Mouse (Mus musculus): Measurements from ENCODE around the gene Gm49396. TPM values are rescaled to one million over a fixed set of nuclear protein-coding genes. Genes with fewer than 3 reads are reported as not detected.

Gm49396 gene
- polyA plus RNA-seq, 2 experiments: 5.0 to 7.3 TPM

GRCm38 (mm10) chr7:30613529-30614112, 50.5 kb downstream of the Gm49396 start:
- Histone ChIP-seq H3K4me1 (ENCODE audit: control insufficient read depth, insufficient read depth, low read length) (no peaks in the 10 kb centered on the region), H3K9ac (ENCODE audit: low read depth, low read length, severe bottlenecking) (no peak overlapping the region)
- peak; percentile 34 for DNase-seq (ENCODE audit: low spot score)

GRCm38 (mm10) chr7:30614454-30614853, 51.3 kb downstream of the Gm49396 start:
- ATAC-seq (ENCODE audit: low FRiP score, low read depth) (no peak), DNase-seq (ENCODE audit: low spot score) (no peak)
- H3K9ac ChIP-seq (ENCODE audit: low read depth, low read length, severe bottlenecking): no peak overlapping the region
- H3K36me3 ChIP-seq (ENCODE audit: control insufficient read depth, insufficient read depth, low read length): peaks cover 37% of the 10 kb centered on the region
- H3K27me3 ChIP-seq (ENCODE audit: control insufficient read depth, insufficient read depth, low read length): no peaks in the 10 kb centered on the region
- TF ChIP-seq POLR2A (IDR thresholded peaks at IDR 0.05; ENCODE audit: borderline replicate concordance, extremely low read depth, insufficient read depth, insufficient read length): no peak
- no peak overlapping the region for H3K4me3 ChIP-seq (replicated peaks; ENCODE audit: low read length)
- WGBS: 82% methylated on average over 2 of the region's 2 CpGs
- no peak overlapping the region for H3K27ac ChIP-seq (replicated peaks; ENCODE audit: low read depth, low read length)
- H3K4me2 ChIP-seq (replicated peaks; ENCODE audit: low read depth, low read length, severe bottlenecking): no peak overlapping the region
- H3K4me1 ChIP-seq (ENCODE audit: control insufficient read depth, insufficient read depth, low read length): no peaks in the 10 kb centered on the region
- no peaks in the 10 kb centered on the region for H3K9me3 ChIP-seq (ENCODE audit: control insufficient read depth, low read length)

More at GRCm38 (mm10) chr7:30613529-30614112, 50.5 kb downstream of the Gm49396 start:
- H3K27me3 ChIP-seq (ENCODE audit: control insufficient read depth, insufficient read depth, low read length): no peaks in the 10 kb centered on the region
- H3K27ac ChIP-seq (replicated peaks; ENCODE audit: low read depth, low read length): no peak overlapping the region
- H3K4me3 ChIP-seq (replicated peaks; ENCODE audit: low read length): no peak overlapping the region
- ATAC-seq (ENCODE audit: low FRiP score, low read depth): no peak
- no peak for TF ChIP-seq POLR2A (IDR thresholded peaks at IDR 0.05; ENCODE audit: borderline replicate concordance, extremely low read depth, insufficient read depth, insufficient read length)
- no peak overlapping the region for H3K4me2 ChIP-seq (replicated peaks; ENCODE audit: low read depth, low read length, severe bottlenecking)
- H3K36me3 ChIP-seq (ENCODE audit: control insufficient read depth, insufficient read depth, low read length): peaks cover 28% of the 10 kb centered on the region
- no peaks in the 10 kb centered on the region for H3K9me3 ChIP-seq (ENCODE audit: control insufficient read depth, low read length)
- 21% methylated on average over 14 of the region's 14 CpGs for WGBS

- no peak overlapping the region for H3K4me3 ChIP-seq (replicated peaks; ENCODE audit: low read length)
- no peaks in the 10 kb centered on the region for H3K27me3 ChIP-seq (ENCODE audit: control insufficient read depth, insufficient read depth, low read length)
- no peak overlapping the region for H3K27ac ChIP-seq (replicated peaks; ENCODE audit: low read depth, low read length)
- H3K36me3 ChIP-seq (ENCODE audit: control insufficient read depth, insufficient read depth, low read length): peaks cover 40% of the 10 kb centered on the region
- H3K4me2 ChIP-seq (replicated peaks; ENCODE audit: low read depth, low read length, severe bottlenecking): no peak overlapping the region
- no peaks in the 10 kb centered on the region for H3K9me3 ChIP-seq (ENCODE audit: control insufficient read depth, low read length)
- no peak overlapping the region for H3K9ac ChIP-seq (ENCODE audit: low read depth, low read length, severe bottlenecking)
- DNase-seq (ENCODE audit: low spot score) (no peak), ATAC-seq (ENCODE audit: low FRiP score, low read depth) (no peak)
- WGBS: 64% methylated on average over 5 of the region's 5 CpGs
- TF ChIP-seq POLR2A (IDR thresholded peaks at IDR 0.05; ENCODE audit: borderline replicate concordance, extremely low read depth, insufficient read depth, insufficient read length): no peak
- H3K4me1 ChIP-seq (ENCODE audit: control insufficient read depth, insufficient read depth, low read length): no peaks in the 10 kb centered on the region
Measured at GRCm38 (mm10) chr7:30615049-30615760, 52.1 kb downstream of the Gm49396 start.

Small RNAs within 50 kb of the gene (microRNA-seq; reads per million reads assigned to microRNA genes)
- gene Gm38670 (1.4 reads per million), gene Mir3569 (not detected)

Other genes with a start within 250 kb of the Gm49396 start
Only the 30 nearest of the 33 such genes appear.
- gene Lrfn3, start 200.6 kb upstream of the Gm49396 start, polyA plus RNA-seq (2012; rRNA removed): 11.5 and 17.7 TPM in 2 replicates
- 6.3 and 6.9 TPM in 2 replicates for gene Lrfn3, start 200.6 kb upstream of the Gm49396 start, polyA plus RNA-seq (2014; fragmentation: Nextera tagmentation; extraction: Ambion mirVana)
- gene Tyrobp, start 149.6 kb upstream of the Gm49396 start, polyA plus RNA-seq (2012; rRNA removed): 54.2 and 79.2 TPM in 2 replicates
- gene Tyrobp, start 149.6 kb upstream of the Gm49396 start, polyA plus RNA-seq (2014; fragmentation: Nextera tagmentation; extraction: Ambion mirVana): 69.8 and 84.7 TPM in 2 replicates
- 1.9 and 2.2 TPM in 2 replicates for gene Hcst, start 143.5 kb upstream of the Gm49396 start, polyA plus RNA-seq (2012; rRNA removed)
- 0.70 and 3.0 TPM in 2 replicates for gene Hcst, start 143.5 kb upstream of the Gm49396 start, polyA plus RNA-seq (2014; fragmentation: Nextera tagmentation; extraction: Ambion mirVana)
- 3.0 and 3.5 TPM in 2 replicates for gene Nfkbid, start 141.6 kb upstream of the Gm49396 start, polyA plus RNA-seq (2012; rRNA removed)
- gene Nfkbid, start 141.6 kb upstream of the Gm49396 start, polyA plus RNA-seq (2014; fragmentation: Nextera tagmentation; extraction: Ambion mirVana): 1.7 and 2.2 TPM in 2 replicates
- gene Aplp1, start 117.8 kb upstream of the Gm49396 start, polyA plus RNA-seq (2012; rRNA removed): 41.9 and 55.5 TPM in 2 replicates
- gene Aplp1, start 117.8 kb upstream of the Gm49396 start, polyA plus RNA-seq (2014; fragmentation: Nextera tagmentation; extraction: Ambion mirVana): 31.4 and 37.4 TPM in 2 replicates
- gene Kirrel2, start 105.7 kb upstream of the Gm49396 start, polyA plus RNA-seq (2012; rRNA removed): 0.06 and 0.13 TPM in 2 replicates
- gene Kirrel2, start 105.7 kb upstream of the Gm49396 start, polyA plus RNA-seq (2014; fragmentation: Nextera tagmentation; extraction: Ambion mirVana): 0.07 TPM in 1 of 2 replicates, not detected in the other
- 0.03 and 0.06 TPM in 2 replicates for gene Nphs1, start 105.0 kb upstream of the Gm49396 start, polyA plus RNA-seq (2012; rRNA removed)
- 0.14 and 0.23 TPM in 2 replicates for gene Nphs1, start 105.0 kb upstream of the Gm49396 start, polyA plus RNA-seq (2014; fragmentation: Nextera tagmentation; extraction: Ambion mirVana)
- gene Prodh2, start 69.7 kb upstream of the Gm49396 start, polyA plus RNA-seq (2012; rRNA removed): 0.04 and 0.11 TPM in 2 replicates
- not detected in 2 replicates for gene Prodh2, start 69.7 kb upstream of the Gm49396 start, polyA plus RNA-seq (2014; fragmentation: Nextera tagmentation; extraction: Ambion mirVana)
- 66.1 and 91.7 TPM in 2 replicates for gene Arhgap33, start 28.3 kb upstream of the Gm49396 start, polyA plus RNA-seq (2012; rRNA removed)
- 9.7 and 14.2 TPM in 2 replicates for gene Arhgap33, start 28.3 kb upstream of the Gm49396 start, polyA plus RNA-seq (2014; fragmentation: Nextera tagmentation; extraction: Ambion mirVana)
- gene Hspb6, start 11.2 kb upstream of the Gm49396 start, polyA plus RNA-seq (2012; rRNA removed): 15.4 and 18.6 TPM in 2 replicates
- 15.7 and 16.8 TPM in 2 replicates for gene Hspb6, start 11.2 kb upstream of the Gm49396 start, polyA plus RNA-seq (2014; fragmentation: Nextera tagmentation; extraction: Ambion mirVana)
- 31.8 and 47.3 TPM in 2 replicates for gene Proser3, start 11.0 kb upstream of the Gm49396 start, polyA plus RNA-seq (2012; rRNA removed)
- gene Proser3, start 11.0 kb upstream of the Gm49396 start, polyA plus RNA-seq (2014; fragmentation: Nextera tagmentation; extraction: Ambion mirVana): 9.4 and 10.8 TPM in 2 replicates
- gene Lin37, start 3.5 kb upstream of the Gm49396 start, polyA plus RNA-seq (2012; rRNA removed): 35.8 and 38.7 TPM in 2 replicates
- 38.5 and 45.8 TPM in 2 replicates for gene Lin37, start 3.5 kb upstream of the Gm49396 start, polyA plus RNA-seq (2014; fragmentation: Nextera tagmentation; extraction: Ambion mirVana)
- gene U2af1l4, start within 50 bp of the Gm49396 start, polyA plus RNA-seq (2012; rRNA removed): 71.8 and 75.8 TPM in 2 replicates
- gene U2af1l4, start within 50 bp of the Gm49396 start, polyA plus RNA-seq (2014; fragmentation: Nextera tagmentation; extraction: Ambion mirVana): 95.6 and 99.2 TPM in 2 replicates
- gene Psenen, start 283 bp downstream of the Gm49396 start, polyA plus RNA-seq (2012; rRNA removed): 141 and 161 TPM in 2 replicates
- 136 and 137 TPM in 2 replicates for gene Psenen, start 283 bp downstream of the Gm49396 start, polyA plus RNA-seq (2014; fragmentation: Nextera tagmentation; extraction: Ambion mirVana)
- 5.2 and 6.0 TPM in 2 replicates for gene Igflr1, start 2.1 kb downstream of the Gm49396 start, polyA plus RNA-seq (2012; rRNA removed)
- 1.7 and 4.9 TPM in 2 replicates for gene Igflr1, start 2.1 kb downstream of the Gm49396 start, polyA plus RNA-seq (2014; fragmentation: Nextera tagmentation; extraction: Ambion mirVana)
- gene Kmt2b, start 25.4 kb downstream of the Gm49396 start, polyA plus RNA-seq (2012; rRNA removed): 62.0 and 73.8 TPM in 2 replicates
- gene Kmt2b, start 25.4 kb downstream of the Gm49396 start, polyA plus RNA-seq (2014; fragmentation: Nextera tagmentation; extraction: Ambion mirVana): 13.1 and 15.4 TPM in 2 replicates
- 0.51 and 0.55 TPM in 2 replicates for gene Zbtb32, start 35.6 kb downstream of the Gm49396 start, polyA plus RNA-seq (2012; rRNA removed)
- gene Zbtb32, start 35.6 kb downstream of the Gm49396 start, polyA plus RNA-seq (2014; fragmentation: Nextera tagmentation; extraction: Ambion mirVana): 0.62 and 0.67 TPM in 2 replicates
- 4.7 and 5.7 TPM in 2 replicates for gene Upk1a, start 49.5 kb downstream of the Gm49396 start, polyA plus RNA-seq (2012; rRNA removed)
- gene Upk1a, start 49.5 kb downstream of the Gm49396 start, polyA plus RNA-seq (2014; fragmentation: Nextera tagmentation; extraction: Ambion mirVana): 1.2 and 1.7 TPM in 2 replicates
- gene Cox6b1, start 62.8 kb downstream of the Gm49396 start, polyA plus RNA-seq (2012; rRNA removed): 607 and 677 TPM in 2 replicates
- 799 and 875 TPM in 2 replicates for gene Cox6b1, start 62.8 kb downstream of the Gm49396 start, polyA plus RNA-seq (2014; fragmentation: Nextera tagmentation; extraction: Ambion mirVana)
- 0.17 TPM in 1 of 2 replicates, not detected in the other for gene Etv2, start 72.5 kb downstream of the Gm49396 start, polyA plus RNA-seq (2012; rRNA removed)
- 0.19 TPM in 1 of 2 replicates, not detected in the other for gene Etv2, start 72.5 kb downstream of the Gm49396 start, polyA plus RNA-seq (2014; fragmentation: Nextera tagmentation; extraction: Ambion mirVana)
- gene Rbm42, start 87.0 kb downstream of the Gm49396 start, polyA plus RNA-seq (2012; rRNA removed): 68.1 and 87.7 TPM in 2 replicates
- 107 and 113 TPM in 2 replicates for gene Rbm42, start 87.0 kb downstream of the Gm49396 start, polyA plus RNA-seq (2014; fragmentation: Nextera tagmentation; extraction: Ambion mirVana)
- 38.8 and 45.0 TPM in 2 replicates for gene Haus5, start 101.7 kb downstream of the Gm49396 start, polyA plus RNA-seq (2012; rRNA removed)
- gene Haus5, start 101.7 kb downstream of the Gm49396 start, polyA plus RNA-seq (2014; fragmentation: Nextera tagmentation; extraction: Ambion mirVana): 35.0 and 35.6 TPM in 2 replicates
- gene Pmis2, start 108.3 kb downstream of the Gm49396 start, polyA plus RNA-seq (2012; rRNA removed): not detected in 2 replicates
- not detected in 2 replicates for gene Pmis2, start 108.3 kb downstream of the Gm49396 start, polyA plus RNA-seq (2014; fragmentation: Nextera tagmentation; extraction: Ambion mirVana)
- 0.44 TPM in 1 of 2 replicates, not detected in the other for gene 2200002J24Rik, start 135.6 kb downstream of the Gm49396 start, polyA plus RNA-seq (2012; rRNA removed)
- 0.51 TPM in 1 of 2 replicates, not detected in the other for gene 2200002J24Rik, start 135.6 kb downstream of the Gm49396 start, polyA plus RNA-seq (2014; fragmentation: Nextera tagmentation; extraction: Ambion mirVana)
- gene Atp4a, start 148.9 kb downstream of the Gm49396 start, polyA plus RNA-seq (2012; rRNA removed): 0.89 and 1.0 TPM in 2 replicates
- 0.30 and 0.48 TPM in 2 replicates for gene Atp4a, start 148.9 kb downstream of the Gm49396 start, polyA plus RNA-seq (2014; fragmentation: Nextera tagmentation; extraction: Ambion mirVana)
- gene Tmem147, start 166.2 kb downstream of the Gm49396 start, polyA plus RNA-seq (2012; rRNA removed): 178 and 233 TPM in 2 replicates
- 221 and 231 TPM in 2 replicates for gene Tmem147, start 166.2 kb downstream of the Gm49396 start, polyA plus RNA-seq (2014; fragmentation: Nextera tagmentation; extraction: Ambion mirVana)
- not detected in 2 replicates for gene Gapdhs, start 180.3 kb downstream of the Gm49396 start, polyA plus RNA-seq (2012; rRNA removed)
- 0.75 TPM in 1 of 2 replicates, not detected in the other for gene Gapdhs, start 180.3 kb downstream of the Gm49396 start, polyA plus RNA-seq (2014; fragmentation: Nextera tagmentation; extraction: Ambion mirVana)
- gene Sbsn, start 188.1 kb downstream of the Gm49396 start, polyA plus RNA-seq (2012; rRNA removed): 15.1 and 28.4 TPM in 2 replicates
- 21.3 and 38.7 TPM in 2 replicates for gene Sbsn, start 188.1 kb downstream of the Gm49396 start, polyA plus RNA-seq (2014; fragmentation: Nextera tagmentation; extraction: Ambion mirVana)
- gene Dmkn, start 200.4 kb downstream of the Gm49396 start, polyA plus RNA-seq (2012; rRNA removed): 124 and 151 TPM in 2 replicates
- gene Dmkn, start 200.4 kb downstream of the Gm49396 start, polyA plus RNA-seq (2014; fragmentation: Nextera tagmentation; extraction: Ambion mirVana): 168 and 289 TPM in 2 replicates
- 290 and 318 TPM in 2 replicates for gene Krtdap, start 224.6 kb downstream of the Gm49396 start, polyA plus RNA-seq (2012; rRNA removed)
- 833 and 1,442 TPM in 2 replicates for gene Krtdap, start 224.6 kb downstream of the Gm49396 start, polyA plus RNA-seq (2014; fragmentation: Nextera tagmentation; extraction: Ambion mirVana)